Mouse (Mus musculus): Measurements from ENCODE around the gene Gjc2.
"Not testable (repeated sequence)": the region's sequence is repeated elsewhere in the genome, so short reads cannot be mapped to it uniquely, and the experiment has no call there.

Gene Gjc2

GRCm38 (mm10) chr11:59182864-59183331 is at the start of gene Gjc2:
Gene Gjc2, minus strand, starts transcription at chr11:59183213.
- DNase-seq (ENCODE audit: low spot score) = peak; percentile 30

- no peak for DNase-seq (ENCODE audit: low spot score)
These were observed 49.8 kb upstream of the Gjc2 start for GRCm38 (mm10) chr11:59232797-59233196.

GRCm38 (mm10) chr11:59230144-59230760 is 47.2 kb upstream of the Gjc2 start:
- DNase-seq (ENCODE audit: low spot score) = peak; percentile 77

GRCm38 (mm10) chr11:59228122-59228953 is 45.3 kb upstream of the Gjc2 start, which contains the start of gene Arf1:
Gene Arf1, minus strand, starts transcription at chr11:59228270.
- DNase-seq (ENCODE audit: low spot score) = peak; percentile 97

- no peak for DNase-seq (ENCODE audit: low spot score)
These were observed 44.6 kb upstream of the Gjc2 start for GRCm38 (mm10) chr11:59227604-59228121.

GRCm38 (mm10) chr11:59226787-59227603 is 44.0 kb upstream of the Gjc2 start:
- DNase-seq (ENCODE audit: low spot score) = peak; percentile 29

GRCm38 (mm10) chr11:59226251-59226650 is 43.2 kb upstream of the Gjc2 start:
- DNase-seq (ENCODE audit: low spot score) = no peak

- DNase-seq (ENCODE audit: low spot score) = no peak
These were observed 42.2 kb upstream of the Gjc2 start for GRCm38 (mm10) chr11:59225167-59225566.

- DNase-seq (ENCODE audit: low spot score) = no peak
These were observed 41.5 kb upstream of the Gjc2 start for GRCm38 (mm10) chr11:59224470-59224869.

- no peak for DNase-seq (ENCODE audit: low spot score)
These were observed 41.0 kb upstream of the Gjc2 start for GRCm38 (mm10) chr11:59224025-59224424.

- DNase-seq (ENCODE audit: low spot score) = no peak
These were observed 39.3 kb upstream of the Gjc2 start for GRCm38 (mm10) chr11:59222306-59222705.

- DNase-seq (ENCODE audit: low spot score) = no peak
These were observed 38.6 kb upstream of the Gjc2 start for GRCm38 (mm10) chr11:59221604-59222003.

- DNase-seq (ENCODE audit: low spot score) = no peak
These were observed 36.1 kb upstream of the Gjc2 start for GRCm38 (mm10) chr11:59219064-59219463.

GRCm38 (mm10) chr11:59218389-59218998 is 35.5 kb upstream of the Gjc2 start:
- DNase-seq (ENCODE audit: low spot score) = peak; percentile 89

GRCm38 (mm10) chr11:59216955-59217354 is 33.9 kb upstream of the Gjc2 start:
- no peak for DNase-seq (ENCODE audit: low spot score)

GRCm38 (mm10) chr11:59212892-59213494 is 30.0 kb upstream of the Gjc2 start:
- no peak for DNase-seq (ENCODE audit: low spot score)

- not testable (repeated sequence) for DNase-seq (ENCODE audit: low spot score)
These were observed 29.3 kb upstream of the Gjc2 start for GRCm38 (mm10) chr11:59212320-59212719.

- DNase-seq (ENCODE audit: low spot score) = not testable (repeated sequence)
These were observed 28.5 kb upstream of the Gjc2 start for GRCm38 (mm10) chr11:59211561-59211960.

- no peak for DNase-seq (ENCODE audit: low spot score)
These were observed 27.0 kb upstream of the Gjc2 start for GRCm38 (mm10) chr11:59210020-59210419.

GRCm38 (mm10) chr11:59209580-59209979 is 26.6 kb upstream of the Gjc2 start:
- no peak for DNase-seq (ENCODE audit: low spot score)

- peak; percentile 65 for DNase-seq (ENCODE audit: low spot score)
These were observed 26.0 kb upstream of the Gjc2 start for GRCm38 (mm10) chr11:59209003-59209441.

Measured in lung, postnatal 25 days (tissue).